Mouse (Mus musculus) c-Kit-positive CD71-positive TER-119-negative erythroid progenitor cells, embryonic 14.5 days (primary cell): ENCODE data around the gene Pagr1b.

Source experiments
- DNase-seq: peaks from one replicate; pipeline ENCODE4 v3.0.0-alpha.2; 2013; ENCODE audit warnings: low read depth

Gene Pagr1b

GRCm38 (mm10) chr7:127016481-127016485, at the start of gene Pagr1b:
Gene Pagr1b (minus strand): TSS chr7:127016484.
- DNase-seq: no peak

- no peak for DNase-seq
Observed at GRCm38 (mm10) chr7:127065538-127065937, 49.3 kb upstream of the Pagr1b start.

GRCm38 (mm10) chr7:127055026-127055585, 38.8 kb upstream of the Pagr1b start:
- no peak for DNase-seq

GRCm38 (mm10) chr7:127041851-127042672, 25.8 kb upstream of the Pagr1b start, which contains the start of gene Kif22:
Gene Kif22 (minus strand): TSS chr7:127042471.
- peak; percentile 87 for DNase-seq

GRCm38 (mm10) chr7:127031244-127031643, 15.0 kb upstream of the Pagr1b start:
- DNase-seq: no peak

- no peak for DNase-seq
Observed at GRCm38 (mm10) chr7:127030172-127030571, 13.9 kb upstream of the Pagr1b start.

GRCm38 (mm10) chr7:127027885-127028284, 11.6 kb upstream of the Pagr1b start:
- DNase-seq: no peak

- peak; percentile 98 for DNase-seq
Observed at GRCm38 (mm10) chr7:127026984-127027726, 10.9 kb upstream of the Pagr1b start, which contains the start of gene Maz. Gene Maz (minus strand): TSS chr7:127027037.

- peak; percentile 65 for DNase-seq
Observed at GRCm38 (mm10) chr7:127026616-127026983, 10.3 kb upstream of the Pagr1b start.

GRCm38 (mm10) chr7:127026161-127026600, 9.9 kb upstream of the Pagr1b start:
- no peak for DNase-seq

- no peak for DNase-seq
Observed at GRCm38 (mm10) chr7:127025556-127026160, 9.4 kb upstream of the Pagr1b start.

- DNase-seq: peak; percentile 66
Observed at GRCm38 (mm10) chr7:127024755-127025555, 8.7 kb upstream of the Pagr1b start.

- DNase-seq: no peak
Observed at GRCm38 (mm10) chr7:127023896-127024690, 7.8 kb upstream of the Pagr1b start.

- DNase-seq: no peak
Observed at GRCm38 (mm10) chr7:127023272-127023691, 7.0 kb upstream of the Pagr1b start.

- DNase-seq: no peak
Observed at GRCm38 (mm10) chr7:127022528-127023271, 6.4 kb upstream of the Pagr1b start.

GRCm38 (mm10) chr7:127021563-127022527, 5.6 kb upstream of the Pagr1b start:
- DNase-seq: no peak

- DNase-seq: no peak
Observed at GRCm38 (mm10) chr7:127020901-127021562, 4.7 kb upstream of the Pagr1b start, which contains the start of the genes Gm42742 and Prrt2. Gene Gm42742 (minus strand): TSS chr7:127021097. Gene Prrt2 (minus strand): TSS chr7:127021211.

- no peak for DNase-seq
Observed at GRCm38 (mm10) chr7:127020491-127020890, 4.2 kb upstream of the Pagr1b start.

GRCm38 (mm10) chr7:127020031-127020430, 3.7 kb upstream of the Pagr1b start:
- no peak for DNase-seq
